Mouse (Mus musculus): Measurements from ENCODE around the gene Hyal1.

- TF ChIP-seq CTCF (IDR thresholded peaks at IDR 0.05; ENCODE audit: extremely low read depth, insufficient read depth, insufficient read length, insufficient replicate concordance) (no peak), POLR2A (IDR thresholded peaks at IDR 0.05; ENCODE audit: low read depth, low read length) (no peak)
Measured at GRCm38 (mm10) chr9:107618778-107619545, 42.2 kb downstream of the Hyal1 start.

Data from spleen, adult 2 months (tissue).